Comparison of ENCODE assay signal across 35 mouse cellular contexts in the genomic region with DNA sequence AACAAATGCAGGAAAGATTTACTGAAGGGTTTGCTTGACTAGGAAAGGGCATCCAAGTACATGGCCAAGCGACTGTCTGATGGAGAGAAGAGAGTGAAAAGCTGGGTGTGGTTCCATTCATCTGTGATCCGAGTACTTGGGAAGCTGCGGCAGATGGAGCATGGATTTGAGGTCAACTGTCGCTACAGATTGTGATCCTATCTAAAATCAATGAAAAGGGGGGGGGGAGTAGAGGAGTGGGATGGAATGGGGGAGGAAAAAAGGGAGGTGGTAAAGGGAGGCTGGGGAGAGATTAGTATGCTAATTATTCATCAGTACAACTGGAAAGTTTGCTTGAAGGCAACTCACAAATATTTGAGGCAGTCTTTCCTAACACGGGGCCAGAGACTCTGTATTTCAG.
"Had no signal": no experiment of that assay in that cellular context is flagged by ENCODE, and none has a peak within 500 bp of the region (broad histone marks: within the 10 kb centered on the region; RNA-seq: fewer than 3 reads in every experiment).

No protein-coding gene starts in this region.

- H3K4me3 ChIP-seq: heart, embryonic 10.5 days; heart, embryonic 12.5 days; heart, embryonic 13.5 days; heart, embryonic 15.5 days; hindbrain, embryonic 10.5 days; hindbrain, embryonic 12.5 days; hindbrain, embryonic 13.5 days; hindbrain, embryonic 15.5 days; intestine, embryonic 15.5 days; kidney, embryonic 15.5 days; layer of hippocampus, adult 2 months had no signal

- H3K9ac ChIP-seq: heart, embryonic 12.5 days; heart, embryonic 13.5 days; heart, embryonic 15.5 days; hindbrain, embryonic 12.5 days; hindbrain, embryonic 13.5 days; hindbrain, embryonic 14.5 days; hindbrain, embryonic 15.5 days; intestine, embryonic 15.5 days; kidney, embryonic 15.5 days had no signal

- H3K4me2 ChIP-seq: heart, embryonic 11.5 days; heart, embryonic 12.5 days; heart, embryonic 13.5 days; heart, embryonic 15.5 days; hindbrain, embryonic 12.5 days; hindbrain, embryonic 13.5 days; hindbrain, embryonic 14.5 days; hindbrain, embryonic 15.5 days; intestine, embryonic 15.5 days; kidney, embryonic 15.5 days had no signal

- H3K27ac ChIP-seq: heart, embryonic 10.5 days; heart, embryonic 13.5 days; heart, embryonic 15.5 days; hindbrain, embryonic 10.5 days; hindbrain, embryonic 12.5 days; hindbrain, embryonic 13.5 days; hindbrain, embryonic 14.5 days; hindbrain, embryonic 15.5 days; hindbrain, postnatal 0 days; intestine, embryonic 15.5 days; kidney, embryonic 15.5 days; kidney, postnatal 0 days; layer of hippocampus, adult 2 months had no signal

- H3K27me3 ChIP-seq: heart, embryonic 15.5 days; hindbrain, embryonic 12.5 days; hindbrain, embryonic 13.5 days; hindbrain, embryonic 15.5 days; intestine, embryonic 15.5 days; kidney, embryonic 15.5 days had no signal

- H3K36me3 ChIP-seq: heart, embryonic 10.5 days; heart, embryonic 12.5 days; heart, embryonic 13.5 days; heart, embryonic 15.5 days; hindbrain, embryonic 10.5 days; hindbrain, embryonic 12.5 days; hindbrain, embryonic 13.5 days; hindbrain, embryonic 15.5 days; intestine, embryonic 15.5 days; kidney, embryonic 15.5 days had no signal

- ATAC-seq: hindbrain, embryonic 16.5 days; hindbrain, postnatal 0 days; inflammation-experienced regulatory T-cells, adult 6 months; intestine, embryonic 15.5 days; intestine, embryonic 16.5 days; intestine, postnatal 0 days had no signal

- H3K4me1 ChIP-seq: hindbrain, embryonic 10.5 days; hindbrain, embryonic 12.5 days; hindbrain, embryonic 13.5 days; hindbrain, embryonic 15.5 days; intestine, embryonic 15.5 days; kidney, embryonic 15.5 days had no signal

- H3K9me3 ChIP-seq: heart, embryonic 10.5 days; heart, embryonic 12.5 days; heart, embryonic 13.5 days; heart, embryonic 15.5 days; hindbrain, embryonic 10.5 days; hindbrain, embryonic 12.5 days; hindbrain, embryonic 13.5 days; hindbrain, embryonic 15.5 days; intestine, embryonic 15.5 days; kidney, embryonic 15.5 days had no signal

- DNase-seq: heart, postnatal 10 days; heart, postnatal 14 days; heart, postnatal 36 days; heart, postnatal 4 days; kidney, adult 11 months; kidney, adult 18-20 months; kidney, adult 2 months; kidney, adult 8-10 months; kidney, adult 9 months; kidney, postnatal 10 days; kidney, postnatal 14 days; kidney, postnatal 25 days; kidney, postnatal 36 days; kidney, postnatal 4 days; layer of hippocampus, adult 9-11 months; layer of hippocampus, postnatal 36 days had no signal
